Mouse (Mus musculus): ENCODE data around the gene Kcnj10. TPM values are rescaled to one million over a fixed set of nuclear protein-coding genes. Genes with fewer than 3 reads are reported as not detected.

Kcnj10 gene
- polyA plus RNA-seq, 1 experiment from 2014 or later, result 0.15 TPM

GRCm38 (mm10) chr1:172408996-172409395, 68.0 kb downstream of the Kcnj10 start:
- H3K9me3 ChIP-seq, result no peaks in the 10 kb centered on the region
- peaks cover 7% of the 10 kb centered on the region; the same call in 1 of the 2 replicates for H3K27me3 ChIP-seq (replicated peaks; ENCODE audit: low read depth, poor library complexity, severe bottlenecking)
- H3K4me3 ChIP-seq, result no peak overlapping the region
- peaks cover 6% of the 10 kb centered on the region; the same call in 1 of the 2 replicates for H3K4me1 ChIP-seq
- no peak for DNase-seq (ENCODE audit: low spot score)
- H3K27ac ChIP-seq (replicated peaks), result no peak overlapping the region
- H3K36me3 ChIP-seq (replicated peaks), result no peaks in the 10 kb centered on the region
- WGBS, result 11% methylated on average over 6 of the region's 6 CpGs

GRCm38 (mm10) chr1:172409431-172409830, 68.4 kb downstream of the Kcnj10 start:
- H3K9me3 ChIP-seq, result no peaks in the 10 kb centered on the region
- no peaks in the 10 kb centered on the region for H3K36me3 ChIP-seq (replicated peaks)

DNA sequence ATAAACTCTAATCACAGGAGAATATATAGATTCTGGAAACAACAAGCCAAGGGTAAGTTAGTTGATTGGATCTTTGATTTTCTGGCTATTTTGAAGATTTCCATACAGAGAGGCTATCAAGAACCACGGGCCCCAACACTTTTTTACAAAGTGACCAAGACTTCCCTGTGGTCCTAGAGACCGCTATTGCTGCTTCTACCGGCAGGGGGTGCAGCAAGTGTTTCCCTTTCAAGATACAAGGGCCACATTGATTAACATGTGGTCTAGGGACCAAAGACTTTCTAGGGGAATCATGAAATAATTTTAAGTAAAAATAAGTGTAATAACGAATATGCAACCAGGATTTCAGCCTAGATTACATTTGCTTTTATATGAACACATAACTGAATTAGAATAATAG, 69.8 kb downstream of the Kcnj10 start:
- H3K27ac ChIP-seq (replicated peaks), result no peak overlapping the region

More at GRCm38 (mm10) chr1:172409431-172409830, 68.4 kb downstream of the Kcnj10 start:
- Histone ChIP-seq H3K27ac (replicated peaks) (no peak overlapping the region), H3K4me1 (peaks cover 6% of the 10 kb centered on the region; the same call in 1 of the 2 replicates), H3K4me3 (no peak overlapping the region), H3K27me3 (replicated peaks; ENCODE audit: low read depth, poor library complexity, severe bottlenecking) (peaks cover 7% of the 10 kb centered on the region; the same call in 1 of the 2 replicates)
- WGBS, result 11% methylated on average over 5 of the region's 5 CpGs
- DNase-seq (ENCODE audit: low spot score), result no peak

GRCm38 (mm10) chr1:172412204-172412603, 71.2 kb downstream of the Kcnj10 start:
- Histone ChIP-seq H3K9me3 (no peaks in the 10 kb centered on the region), H3K27ac (replicated peaks) (no peak overlapping the region), H3K4me1 (no peaks in the 10 kb centered on the region), H3K27me3 (replicated peaks; ENCODE audit: low read depth, poor library complexity, severe bottlenecking) (no peaks in the 10 kb centered on the region), H3K4me3 (no peak overlapping the region), H3K36me3 (replicated peaks) (no peaks in the 10 kb centered on the region)
- peak; percentile 86 for DNase-seq (ENCODE audit: low spot score)
- WGBS, result 0% methylated on average over 5 of the region's 5 CpGs

More for the DNA sequence above, 69.8 kb downstream of the Kcnj10 start:
- DNase-seq (ENCODE audit: low spot score), result peak; percentile 73
- WGBS, result 7% methylated on average over 4 of the region's 4 CpGs
- no peaks in the 10 kb centered on the region for H3K36me3 ChIP-seq (replicated peaks)
- H3K4me3 ChIP-seq, result no peak overlapping the region
- H3K9me3 ChIP-seq, result no peaks in the 10 kb centered on the region
- H3K27me3 ChIP-seq (replicated peaks; ENCODE audit: low read depth, poor library complexity, severe bottlenecking), result peaks cover 4% of the 10 kb centered on the region; the same call in 1 of the 2 replicates
- peaks cover 6% of the 10 kb centered on the region; the same call in 1 of the 2 replicates for H3K4me1 ChIP-seq

DNA sequence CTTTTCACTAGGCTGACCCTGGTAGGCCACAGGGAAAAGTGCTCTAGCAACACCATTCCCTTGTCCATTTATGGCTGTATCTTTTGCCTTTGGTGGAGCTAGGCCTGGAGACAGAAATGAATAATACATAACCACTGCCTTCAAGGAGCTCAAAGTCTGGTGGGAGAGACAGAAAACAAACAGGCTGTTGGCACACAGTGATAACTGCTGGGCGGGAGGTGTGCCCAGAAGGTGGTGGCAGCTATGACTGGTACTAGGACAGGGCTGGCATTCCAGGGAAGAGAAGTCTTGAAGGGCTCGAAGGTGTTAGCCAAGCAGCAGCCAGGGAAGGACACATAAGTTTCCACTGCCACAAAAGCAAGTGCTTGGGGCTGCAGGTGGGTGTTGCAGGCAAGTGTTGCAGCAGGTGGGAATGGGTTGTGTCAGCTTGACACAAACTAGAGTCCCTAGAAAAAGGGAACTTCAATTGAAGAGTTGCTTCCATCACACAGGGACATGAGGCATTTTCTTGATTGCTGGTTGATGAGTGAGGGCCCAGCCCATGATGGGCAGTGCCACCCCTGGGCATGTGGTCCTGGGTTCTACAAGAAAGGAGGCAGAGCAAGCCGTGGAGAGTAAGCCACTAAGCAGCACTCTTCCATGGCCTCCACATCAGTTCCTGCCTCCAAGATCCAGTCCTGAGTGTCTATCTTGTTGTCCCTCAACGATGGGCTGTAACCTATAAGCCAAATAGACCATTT, 72.7 kb downstream of the Kcnj10 start:
- Histone ChIP-seq H3K4me1 (peaks cover 8% of the 10 kb centered on the region), H3K27ac (replicated peaks) (no peak overlapping the region), H3K4me3 (no peak overlapping the region), H3K36me3 (replicated peaks) (no peaks in the 10 kb centered on the region), H3K9me3 (no peaks in the 10 kb centered on the region), H3K27me3 (replicated peaks; ENCODE audit: low read depth, poor library complexity, severe bottlenecking) (no peaks in the 10 kb centered on the region)
- no peak for DNase-seq (ENCODE audit: low spot score)
- 84% methylated on average over 4 of the region's 4 CpGs for WGBS

GRCm38 (mm10) chr1:172414231-172414585, 73.2 kb downstream of the Kcnj10 start:
- 86% methylated on average over 6 of the region's 6 CpGs for WGBS
- Histone ChIP-seq H3K27ac (replicated peaks) (no peak overlapping the region), H3K4me1 (peaks cover 8% of the 10 kb centered on the region), H3K36me3 (replicated peaks) (no peaks in the 10 kb centered on the region), H3K9me3 (no peaks in the 10 kb centered on the region), H3K27me3 (replicated peaks; ENCODE audit: low read depth, poor library complexity, severe bottlenecking) (no peaks in the 10 kb centered on the region), H3K4me3 (no peak overlapping the region)
- no peak for DNase-seq (ENCODE audit: low spot score)

DNA sequence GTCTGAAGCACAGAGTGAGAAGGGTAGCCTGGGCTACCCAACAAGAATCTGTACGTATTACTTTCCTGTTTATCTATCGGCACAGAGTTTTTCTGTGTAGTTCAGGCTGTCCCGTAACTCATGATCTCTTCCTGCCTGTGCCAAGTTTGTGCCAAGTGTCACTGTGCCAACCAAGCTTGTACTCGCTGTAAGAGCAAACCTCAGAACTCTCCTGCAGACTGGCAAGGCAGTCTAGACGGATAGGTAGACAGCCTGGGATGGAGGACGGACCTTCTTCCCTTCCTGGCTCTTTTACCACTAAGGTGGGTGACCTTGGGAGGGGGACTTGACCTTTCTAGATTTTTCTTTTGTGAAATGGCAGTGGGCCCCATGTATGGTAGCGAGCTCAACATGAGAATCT, 74.1 kb downstream of the Kcnj10 start:
- Histone ChIP-seq H3K9me3 (no peaks in the 10 kb centered on the region), H3K36me3 (replicated peaks) (no peaks in the 10 kb centered on the region), H3K27me3 (replicated peaks; ENCODE audit: low read depth, poor library complexity, severe bottlenecking) (no peaks in the 10 kb centered on the region), H3K4me1 (peaks cover 8% of the 10 kb centered on the region), H3K27ac (replicated peaks) (no peak overlapping the region), H3K4me3 (no peak overlapping the region)
- WGBS, result 89% methylated on average over 7 of the region's 7 CpGs
- no peak for DNase-seq (ENCODE audit: low spot score)

DNA sequence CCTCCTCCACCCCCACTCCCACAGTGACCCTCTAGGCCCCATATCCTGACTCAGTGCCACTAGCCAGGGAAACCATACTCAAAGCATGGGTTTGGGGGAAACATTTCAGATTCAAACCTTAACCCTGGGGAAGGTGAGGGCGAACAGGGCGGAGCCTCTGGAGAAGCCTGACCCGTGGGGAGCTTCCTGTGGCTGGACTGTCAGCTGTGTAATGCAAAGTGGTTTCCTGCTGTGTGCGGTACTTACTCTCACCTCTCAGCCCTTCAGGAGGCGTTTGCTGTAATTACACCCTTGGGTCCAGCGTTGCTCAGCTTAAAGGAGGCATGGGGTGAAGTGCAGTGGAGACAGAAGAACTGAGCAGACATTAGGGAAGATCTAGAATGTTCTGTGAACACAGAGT, 77.2 kb downstream of the Kcnj10 start:
- no peaks in the 10 kb centered on the region for H3K27me3 ChIP-seq (replicated peaks; ENCODE audit: low read depth, poor library complexity, severe bottlenecking)
- WGBS, result 13% methylated on average over 6 of the region's 6 CpGs
- no peaks in the 10 kb centered on the region for H3K9me3 ChIP-seq
- DNase-seq (ENCODE audit: low spot score), result no peak
- no peak overlapping the region for H3K27ac ChIP-seq (replicated peaks)
- no peaks in the 10 kb centered on the region for H3K36me3 ChIP-seq (replicated peaks)
- peaks cover 8% of the 10 kb centered on the region for H3K4me1 ChIP-seq
- H3K4me3 ChIP-seq, result no peak overlapping the region

DNA sequence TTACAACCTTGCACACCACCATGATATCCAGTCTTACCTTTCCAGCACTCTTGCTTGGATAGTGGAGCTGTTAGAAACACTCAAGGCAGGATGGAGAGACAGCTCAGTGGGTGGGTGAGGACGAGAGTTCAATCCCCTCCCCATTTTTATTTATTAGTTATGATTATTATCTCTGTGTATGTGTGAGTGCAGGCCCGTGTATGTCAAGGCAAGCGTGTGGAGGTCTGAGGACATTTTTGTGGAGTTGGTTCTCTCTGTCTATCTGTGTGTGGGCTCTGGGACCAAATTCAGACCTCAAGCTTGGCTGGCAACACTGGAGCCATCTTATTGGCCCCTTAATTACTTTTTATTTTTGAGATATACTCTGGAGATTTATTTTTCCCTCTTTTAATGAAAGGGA, 77.6 kb downstream of the Kcnj10 start:
- no peaks in the 10 kb centered on the region for H3K36me3 ChIP-seq (replicated peaks)
- peaks cover 10% of the 10 kb centered on the region for H3K4me1 ChIP-seq
- no peaks in the 10 kb centered on the region for H3K27me3 ChIP-seq (replicated peaks; ENCODE audit: low read depth, poor library complexity, severe bottlenecking)
- H3K27ac ChIP-seq (replicated peaks), result no peak overlapping the region
- DNase-seq (ENCODE audit: low spot score), result no peak
- WGBS, result 74% methylated on average over 3 of the region's 3 CpGs
- H3K9me3 ChIP-seq, result no peaks in the 10 kb centered on the region
- no peak overlapping the region for H3K4me3 ChIP-seq

GRCm38 (mm10) chr1:172420181-172420580, 79.2 kb downstream of the Kcnj10 start:
- H3K27ac ChIP-seq (replicated peaks), result no peak overlapping the region
- H3K4me3 ChIP-seq, result no peak overlapping the region
- no peaks in the 10 kb centered on the region for H3K9me3 ChIP-seq
- no peaks in the 10 kb centered on the region for H3K27me3 ChIP-seq (replicated peaks; ENCODE audit: low read depth, poor library complexity, severe bottlenecking)
- WGBS, result 87% methylated on average over 6 of the region's 6 CpGs
- H3K4me1 ChIP-seq, result peaks cover 10% of the 10 kb centered on the region
- H3K36me3 ChIP-seq (replicated peaks), result no peaks in the 10 kb centered on the region
- DNase-seq (ENCODE audit: low spot score), result no peak

- 55% methylated on average over 1 of the region's 1 CpGs for WGBS
These were observed 82.4 kb downstream of the Kcnj10 start for GRCm38 (mm10) chr1:172423393-172423792.

More at GRCm38 (mm10) chr1:172423393-172423792, 82.4 kb downstream of the Kcnj10 start:
- H3K36me3 ChIP-seq (replicated peaks), result no peaks in the 10 kb centered on the region
- H3K4me1 ChIP-seq, result peaks cover 5% of the 10 kb centered on the region
- no peaks in the 10 kb centered on the region for H3K9me3 ChIP-seq
- no peak overlapping the region for H3K4me3 ChIP-seq
- no peaks in the 10 kb centered on the region for H3K27me3 ChIP-seq (replicated peaks; ENCODE audit: low read depth, poor library complexity, severe bottlenecking)
- no peak overlapping the region for H3K27ac ChIP-seq (replicated peaks)
- DNase-seq (ENCODE audit: low spot score), result no peak
